ENCODE assay signal across 16 mouse cellular contexts in genomic region chr15:51485554-51485953, GRCm38 (mm10).
"Had no signal": no experiment of that assay in that cellular context is flagged by ENCODE, and none has a peak within 500 bp of the region (broad histone marks: within the 10 kb centered on the region; RNA-seq: fewer than 3 reads in every experiment).

No protein-coding gene starts in this region.

- H3K27ac ChIP-seq: neural tube, embryonic 13.5 days; neural tube, embryonic 15.5 days; stomach, embryonic 15.5 days; stomach, postnatal 0 days had no signal

- H3K27me3 ChIP-seq: neural tube, embryonic 13.5 days; neural tube, embryonic 15.5 days; stomach, embryonic 15.5 days had no signal

- H3K9me3 ChIP-seq: neural tube, embryonic 13.5 days; neural tube, embryonic 15.5 days; stomach, embryonic 15.5 days had no signal

- DNase-seq: retina, postnatal 1 day; right cerebral cortex, adult 18-20 months; right cerebral cortex, postnatal 14 days; right cerebral cortex, postnatal 25 days; right cerebral cortex, postnatal 4 days; spleen, adult 18-20 months; thymus, adult 18-20 months; thymus, adult 2 months; thymus, postnatal 14 days; thymus, postnatal 25 days; thymus, postnatal 36 days; thymus, postnatal 4 days had no signal

- H3K4me3 ChIP-seq: neural tube, embryonic 13.5 days; neural tube, embryonic 15.5 days; stomach, embryonic 15.5 days had no signal

- H3K9ac ChIP-seq: neural tube, embryonic 13.5 days; neural tube, embryonic 15.5 days; stomach, embryonic 15.5 days had no signal

- H3K4me2 ChIP-seq: neural tube, embryonic 13.5 days; neural tube, embryonic 15.5 days; stomach, embryonic 15.5 days had no signal

- H3K4me1 ChIP-seq: neural tube, embryonic 13.5 days; neural tube, embryonic 15.5 days; stomach, embryonic 15.5 days had no signal

- H3K36me3 ChIP-seq: neural tube, embryonic 13.5 days; neural tube, embryonic 15.5 days; stomach, embryonic 15.5 days had no signal
